Comparison of ENCODE assay signal across 2 mouse cellular contexts in genomic region chr9:67001506-67001905, GRCm38 (mm10).
TF ChIP-seq lines count a peak whose summit lies in the region.

No protein-coding gene starts in this region.

TF ChIP-seq in CH12.LX, 34 proteins besides CTCF, POLR2A, EP300 and RAD21:
- TF ChIP-seq SIN3A (IDR thresholded peaks at IDR 0.05; ENCODE audit: low read length) (0 out of 2 replicates have a peak, but pooled peaks have one; percentile 9), NRF1 (IDR thresholded peaks at IDR 0.05; ENCODE audit: low read depth, low read length) (0 out of 2 replicates have a peak, but pooled peaks have one; percentile 2), MXI1 (IDR thresholded peaks at IDR 0.05; ENCODE audit: low read depth, low read length) (no peak)
TF ChIP-seq in CH12.LX: peak in this region for 2.

TF ChIP-seq in MEL, 35 proteins besides CTCF, POLR2A, EP300 and RAD21:
- TF ChIP-seq JUND (IDR thresholded peaks at IDR 0.05; ENCODE audit: low read depth, low read length) = no peak
- no peak for TF ChIP-seq E2F4 (IDR thresholded peaks at IDR 0.05; ENCODE audit: borderline replicate concordance, low read depth, low read length)
- TF ChIP-seq UBTF (IDR thresholded peaks at IDR 0.05; ENCODE audit: borderline replicate concordance, insufficient read depth, low read depth, low read length) = no peak
- no peak for TF ChIP-seq CHD1 (IDR thresholded peaks at IDR 0.05; ENCODE audit: low read depth, low read length)
- no peak for TF ChIP-seq CHD2 (IDR thresholded peaks at IDR 0.05; ENCODE audit: low read length)
- TF ChIP-seq GABPA (IDR thresholded peaks at IDR 0.05; ENCODE audit: low read depth, low read length) = no peak
- TF ChIP-seq MAFK (IDR thresholded peaks at IDR 0.05; ENCODE audit: borderline replicate concordance, low read depth, low read length) = no peak
- TF ChIP-seq MYC (IDR thresholded peaks at IDR 0.05; ENCODE audit: low read depth, low read length) = no peak
- no peak for TF ChIP-seq HCFC1 (IDR thresholded peaks at IDR 0.05; ENCODE audit: low read depth, low read length)
- TF ChIP-seq RCOR1 (IDR thresholded peaks at IDR 0.05; ENCODE audit: low read depth, low read length) = no peak
- no peak for TF ChIP-seq ZNF384 (IDR thresholded peaks at IDR 0.05; ENCODE audit: low read depth, low read length)
- TF ChIP-seq NELFE (IDR thresholded peaks at IDR 0.05; ENCODE audit: low read depth, low read length) = no peak; the same call in 1 of the 2 replicates
- TF ChIP-seq ELF1 (IDR thresholded peaks at IDR 0.05; ENCODE audit: low read depth, low read length) = no peak
- no peak for TF ChIP-seq MYB (IDR thresholded peaks at IDR 0.05; ENCODE audit: low read depth, low read length)
- no peak for TF ChIP-seq MXI1 (IDR thresholded peaks at IDR 0.05; ENCODE audit: low read depth, low read length)
- no peak for TF ChIP-seq GATA1 (IDR thresholded peaks at IDR 0.05; ENCODE audit: low read depth, low read length)
TF ChIP-seq in MEL: peak in this region for 0.
